Mouse (Mus musculus): ENCODE measurements around the gene Arhgap44. TPM values are rescaled to one million over a fixed set of nuclear protein-coding genes. Genes with fewer than 3 reads are reported as not detected.

Gene Arhgap44
- polyA plus RNA-seq (2012; rRNA removed), result 0.32 and 0.45 TPM in 2 replicates

DNA sequence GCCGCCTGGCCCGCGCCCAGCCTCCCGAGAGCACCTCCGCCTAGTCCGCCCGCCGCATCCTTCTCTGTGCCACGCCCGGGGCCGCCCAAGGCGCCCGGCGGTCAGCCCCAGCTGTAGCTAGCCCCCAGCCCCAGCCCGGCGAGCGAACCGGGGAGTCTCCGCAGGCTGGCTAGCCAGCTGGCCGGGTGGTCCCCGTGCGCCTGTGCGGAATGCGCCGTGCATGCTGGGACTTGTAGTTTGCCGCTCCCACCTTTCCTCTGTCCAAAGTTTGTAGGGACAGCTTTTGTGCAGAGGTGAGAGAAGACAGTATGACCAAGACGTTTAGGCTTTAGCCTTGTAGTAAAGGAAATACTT is at the start of gene Arhgap44:
Gene Arhgap44 (minus strand): TSS at position 195 of the 354 bp plus-strand sequence.

DNA sequence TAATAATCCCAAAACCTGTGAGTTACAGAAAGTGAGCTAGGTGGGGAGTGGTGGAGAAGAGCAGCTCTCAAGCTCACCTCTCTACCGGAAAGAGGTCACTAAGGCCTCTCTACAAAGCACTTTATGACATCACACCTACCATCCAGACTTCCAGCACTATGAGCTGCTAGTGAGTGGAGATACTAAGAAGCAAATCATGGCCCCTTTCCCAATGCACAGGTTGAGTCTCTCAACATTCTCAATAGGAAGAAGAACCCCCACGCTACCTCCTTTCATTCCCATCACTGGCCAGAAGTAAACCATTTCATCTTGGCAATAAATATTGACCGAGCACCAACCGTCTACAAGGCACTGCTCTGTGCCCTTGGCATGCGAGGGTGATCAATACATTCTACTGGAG is 3.0 kb downstream of the Arhgap44 start, which contains the start of gene 1700086D15Rik:
Gene 1700086D15Rik (minus strand): TSS at position 101 of the 400 bp plus-strand sequence.

DNA sequence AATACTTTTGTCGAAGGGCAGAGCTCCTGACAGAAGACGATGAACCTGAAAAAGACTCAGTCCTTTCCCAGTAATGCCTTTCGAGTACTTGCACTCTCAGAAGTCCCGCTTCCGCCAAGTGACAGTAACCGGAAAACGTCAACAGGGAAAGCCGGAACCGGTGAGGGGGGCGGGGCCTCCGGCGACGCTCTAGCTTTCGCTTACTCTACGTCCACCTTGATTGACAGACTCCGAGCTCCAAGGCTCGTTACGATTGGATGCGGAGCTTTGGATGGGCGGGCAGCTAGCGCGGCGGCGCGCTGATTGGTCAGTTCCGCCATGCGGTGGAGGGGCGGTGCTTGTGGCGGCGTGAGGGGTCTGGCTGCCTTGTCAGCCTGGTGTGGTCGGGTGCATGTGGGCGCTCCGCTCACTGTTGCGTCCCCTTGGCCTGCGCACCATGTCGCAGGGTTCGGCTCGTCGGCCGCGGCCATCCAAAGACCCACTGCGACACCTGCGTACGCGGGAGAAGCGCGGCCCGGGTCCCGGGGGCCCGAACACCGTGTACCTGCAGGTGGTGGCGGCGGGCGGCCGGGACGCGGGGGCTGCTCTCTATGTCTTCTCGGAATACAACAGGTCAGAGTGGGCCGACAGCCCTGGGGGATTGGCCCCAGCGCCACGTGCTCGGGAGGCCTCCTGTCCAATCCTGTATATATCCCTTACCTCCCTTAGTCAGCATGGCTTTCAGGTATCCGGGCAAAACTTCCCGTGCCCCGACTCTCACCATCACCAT is 183.9 kb downstream of the Arhgap44 start, which contains the start of gene Elac2:
Gene Elac2 (plus strand): TSS at position 319 of the 769 bp plus-strand sequence.

Other genes starting within 250 kb of the Arhgap44 start
- 9.4 and 12.0 TPM in 2 replicates for gene Elac2, start 183.9 kb downstream of the Arhgap44 start, polyA plus RNA-seq (2012; rRNA removed)
- not detected in 2 replicates for gene 1700086D15Rik, start 3.1 kb downstream of the Arhgap44 start, polyA plus RNA-seq (2012; rRNA removed)
- gene Myocd, start 107.0 kb upstream of the Arhgap44 start, polyA plus RNA-seq (2012; rRNA removed), result 0.02 and 0.03 TPM in 2 replicates

All from liver, embryonic 14 days (tissue).